Mouse (Mus musculus) lung, postnatal 25 days (tissue): ENCODE measurements around the gene Dab2ip.

Source experiments
- DNase-seq: peaks from one replicate; pipeline ENCODE4 v3.0.0; 2022; ENCODE audit warnings: low spot score

Gene Dab2ip

DNA sequence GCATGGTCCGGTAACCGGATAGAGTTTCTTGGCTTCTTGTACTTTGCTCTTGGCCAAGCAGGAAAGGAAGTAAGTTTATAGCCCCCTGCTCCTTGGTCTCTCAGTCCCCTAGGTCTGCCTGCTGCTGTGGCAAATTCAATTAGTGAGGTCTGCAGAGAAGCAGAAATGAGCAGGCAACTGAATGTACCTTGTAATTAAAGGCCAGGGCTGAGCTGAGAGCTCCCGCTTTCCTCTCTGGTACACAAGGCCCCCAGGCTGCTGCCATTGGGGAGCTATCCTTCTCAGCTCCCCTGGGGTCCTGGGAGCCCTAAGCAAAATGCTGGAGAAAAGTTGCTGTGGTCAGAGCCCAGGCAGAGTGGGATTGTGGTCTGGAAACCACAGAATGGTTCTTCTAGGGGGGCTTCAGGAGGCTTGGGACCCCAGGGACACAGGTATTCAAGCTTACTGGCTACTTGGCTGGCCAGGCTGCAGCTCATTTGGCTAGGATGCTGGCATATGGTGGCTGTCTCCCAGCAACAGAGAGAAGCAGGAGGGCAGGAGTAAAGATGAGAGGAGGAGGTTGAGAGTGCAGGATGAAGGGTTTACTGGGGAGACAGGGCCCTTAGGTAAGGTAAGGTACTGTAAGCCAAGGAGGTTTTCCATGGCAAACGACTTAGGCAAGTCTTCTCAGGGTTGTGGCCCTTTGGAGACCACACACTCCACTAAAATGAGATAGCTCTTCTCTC, 922 bp downstream of the Dab2ip start:
- no peak for DNase-seq

DNA sequence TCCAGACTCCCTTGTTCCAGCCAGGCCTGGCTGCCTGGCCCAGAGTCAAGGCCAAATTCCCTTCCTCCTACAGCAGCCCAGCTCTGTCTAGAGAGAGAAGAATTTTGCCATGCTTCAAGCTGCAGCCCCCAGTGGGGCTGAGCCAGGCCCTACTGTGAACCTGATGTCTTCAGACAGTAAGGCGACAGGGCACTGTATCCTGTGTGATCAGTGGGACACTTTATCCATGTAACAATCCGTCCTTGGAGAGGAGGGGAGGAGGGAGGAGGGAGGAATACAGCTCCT, 1.4 kb downstream of the Dab2ip start:
- no peak for DNase-seq

DNA sequence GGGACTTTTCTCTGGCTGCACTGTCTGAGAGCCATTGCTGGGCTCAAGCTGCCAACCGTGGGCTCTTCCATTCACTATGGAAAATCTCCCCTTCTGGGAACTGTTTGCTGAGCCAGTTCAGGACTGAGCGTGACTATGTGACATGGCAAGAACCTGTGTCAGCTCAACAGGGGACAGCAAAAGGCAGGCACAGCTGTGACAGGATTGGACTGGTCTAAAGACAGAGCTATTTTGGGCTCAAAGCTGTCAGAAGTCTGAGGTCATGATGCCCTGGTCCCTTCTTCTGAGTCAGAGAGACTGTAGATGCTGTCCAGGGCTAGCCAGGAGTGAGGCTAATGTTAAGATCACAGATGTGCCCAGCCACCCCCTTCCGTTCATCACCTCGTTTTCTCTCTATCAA, 5.7 kb downstream of the Dab2ip start:
- DNase-seq = no peak

DNA sequence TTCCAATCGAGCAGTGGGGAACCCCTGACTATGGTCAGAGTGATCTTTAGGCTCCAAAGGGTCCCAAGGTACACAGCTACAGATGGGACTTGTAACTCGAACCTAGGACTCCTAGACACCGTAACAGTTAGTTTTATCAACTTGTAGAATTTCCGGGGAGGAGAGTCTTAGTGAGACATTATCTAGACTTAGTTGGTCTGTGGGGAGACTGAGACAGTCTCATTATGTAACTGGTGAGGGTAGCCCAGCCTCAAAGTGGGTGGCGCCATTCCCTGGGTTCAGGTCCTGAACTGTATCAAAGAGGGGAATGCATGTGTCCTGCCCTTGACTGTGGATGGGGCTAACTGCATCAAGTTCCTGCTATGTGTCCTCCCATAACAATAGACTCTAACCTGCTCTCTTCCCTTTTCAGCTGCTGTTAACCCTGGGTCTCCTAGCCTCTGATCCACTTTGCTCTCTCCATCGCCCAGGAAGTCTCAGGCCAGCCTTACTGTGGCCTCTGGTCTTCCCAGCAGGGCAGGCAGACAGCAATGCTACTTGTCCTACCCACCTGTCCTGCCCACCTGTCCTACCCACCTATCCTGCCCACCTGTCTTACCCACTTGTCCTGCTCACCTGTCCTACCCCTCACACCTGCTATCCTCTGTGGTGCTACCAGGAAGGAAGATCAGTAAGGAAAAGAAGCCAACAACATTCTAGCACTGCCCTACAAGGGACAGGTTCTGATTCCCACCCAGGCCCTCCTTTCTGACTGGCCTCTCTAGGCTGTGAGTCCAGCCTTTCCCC, 7.2 kb downstream of the Dab2ip start:
- DNase-seq = no peak

DNA sequence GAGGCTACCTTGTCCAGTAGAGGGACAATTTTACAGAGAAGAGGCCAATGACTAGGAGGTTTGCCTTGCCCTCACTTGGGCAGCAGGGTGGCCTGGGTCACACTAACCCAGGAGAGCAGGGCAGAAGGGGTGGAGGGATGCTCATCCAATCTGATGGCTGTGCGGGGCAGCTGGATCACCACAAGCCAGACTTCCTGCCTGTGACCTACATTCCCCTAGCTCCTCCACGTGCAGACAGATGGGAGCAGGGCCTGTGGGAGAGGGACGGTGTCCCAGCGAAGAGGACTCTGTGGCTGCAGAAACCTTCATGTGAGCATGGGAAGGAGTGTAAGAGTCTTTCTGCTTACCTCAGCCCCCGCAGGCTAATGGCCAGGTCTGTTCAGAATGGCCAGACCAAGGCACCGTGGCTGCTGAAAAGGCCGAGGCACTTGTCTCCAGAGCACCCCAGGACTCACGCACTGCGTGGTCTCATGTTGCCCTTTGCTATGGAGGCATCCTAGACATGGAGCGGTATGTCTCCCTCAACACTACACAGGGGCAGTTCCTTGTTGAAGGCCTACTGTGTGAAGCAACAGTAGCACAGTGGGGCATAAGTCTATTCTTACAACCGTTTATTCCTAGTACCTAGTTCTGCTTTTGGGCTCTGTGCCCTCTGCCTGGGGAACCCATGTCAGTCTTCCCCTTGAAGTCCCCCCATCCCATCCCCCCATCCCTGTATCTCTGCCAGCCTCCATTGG, 9.1 kb downstream of the Dab2ip start:
- no peak for DNase-seq

DNA sequence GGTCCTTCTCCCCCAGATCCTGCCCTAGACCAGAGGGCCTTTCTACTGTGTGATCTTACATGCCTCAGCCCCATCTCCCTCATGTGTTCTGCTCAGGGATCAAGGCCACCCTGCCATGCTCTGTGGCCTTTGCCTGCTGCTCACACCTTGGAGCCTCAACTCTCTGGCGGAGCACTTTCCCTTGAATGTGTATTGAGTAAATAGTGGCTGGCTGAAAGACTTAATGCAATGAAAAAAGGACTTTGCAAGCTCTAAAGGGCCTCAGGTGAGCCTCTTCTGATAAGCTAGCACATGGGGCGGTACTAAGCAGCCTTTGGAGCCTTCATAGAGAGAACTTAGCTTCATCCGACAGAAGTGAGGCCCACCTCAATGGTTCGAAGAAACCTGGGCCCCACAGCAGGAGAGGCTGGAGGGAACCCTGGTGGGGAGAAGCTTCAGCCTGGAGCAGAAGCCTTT, 9.7 kb downstream of the Dab2ip start:
- DNase-seq = no peak

DNA sequence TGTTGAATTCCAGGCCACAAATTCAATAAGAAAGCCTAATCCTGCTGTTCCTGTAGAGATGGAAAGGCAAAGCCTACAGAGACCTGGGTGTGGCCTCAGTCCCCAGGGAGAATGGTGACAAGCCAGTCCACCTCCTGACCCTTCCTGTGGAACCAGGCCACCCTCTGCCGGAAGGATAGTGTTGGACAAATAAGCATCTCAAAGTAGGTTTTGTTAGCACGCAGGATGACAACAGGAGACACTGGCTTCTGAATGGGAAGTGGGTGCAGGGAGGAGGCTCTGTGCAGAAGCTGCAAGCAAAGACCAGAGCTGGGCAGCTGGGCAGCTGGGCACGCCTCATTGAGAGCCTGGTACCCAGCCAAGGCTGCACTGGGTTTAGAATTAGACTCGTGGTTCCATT, 12.7 kb downstream of the Dab2ip start:
- DNase-seq = no peak

DNA sequence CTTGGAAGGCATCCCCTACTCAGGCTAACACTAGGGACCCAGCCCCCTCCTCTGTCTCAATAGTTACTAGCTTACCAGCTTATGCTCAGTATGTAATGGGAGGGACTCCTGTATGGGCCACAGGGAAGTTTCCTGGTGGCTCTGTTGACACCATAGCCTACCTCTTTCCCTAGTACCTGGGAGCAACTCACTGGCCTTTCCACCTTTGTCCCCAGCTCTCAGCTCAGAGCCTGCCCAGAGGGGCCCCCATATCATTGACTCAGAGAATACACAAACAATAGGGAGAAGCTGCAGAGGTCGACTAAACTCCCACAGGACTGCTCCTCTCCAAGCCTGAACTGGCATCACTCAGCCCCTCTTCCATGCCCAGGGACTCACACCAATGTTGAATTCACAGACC, 16.6 kb downstream of the Dab2ip start:
- DNase-seq = no peak

DNA sequence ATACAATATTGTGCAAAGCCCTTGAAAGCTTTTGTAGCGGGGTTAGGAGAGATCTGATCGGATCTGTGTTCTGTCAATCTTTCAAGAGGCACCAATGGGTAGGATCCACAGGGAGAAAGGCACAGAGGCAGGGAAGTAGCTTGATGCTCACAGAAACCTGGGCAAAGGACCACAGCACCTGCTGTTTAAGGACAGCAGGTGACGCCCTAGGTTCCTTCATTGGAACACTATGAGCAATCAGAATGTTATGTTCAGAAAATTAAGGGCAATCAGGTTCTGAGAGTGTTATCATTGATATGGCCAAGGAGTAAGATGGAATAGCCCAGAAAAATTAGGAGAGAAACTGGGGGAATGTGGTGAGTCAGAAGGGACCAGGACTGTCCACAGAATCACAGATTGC, 18.6 kb downstream of the Dab2ip start:
- DNase-seq = no peak

DNA sequence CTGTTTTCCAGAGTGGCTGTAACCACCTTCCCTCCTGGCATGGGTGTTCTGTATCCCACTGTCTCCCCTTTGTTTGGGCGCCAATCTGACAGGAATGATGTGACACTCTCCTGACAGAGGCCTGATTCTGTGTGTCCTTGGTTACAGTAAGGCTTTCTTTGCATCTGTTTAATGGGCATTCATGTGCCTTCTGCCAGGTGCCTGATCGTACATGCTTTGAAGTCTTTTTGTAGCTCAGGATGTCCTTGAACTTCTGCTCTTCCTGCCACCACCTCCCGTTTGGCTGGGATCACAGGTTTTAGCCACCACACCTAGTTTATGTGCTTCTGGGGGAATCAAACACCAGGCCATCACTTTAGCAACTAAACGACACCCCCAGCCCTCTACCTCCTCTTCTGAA, 22.0 kb downstream of the Dab2ip start:
- DNase-seq = no peak

DNA sequence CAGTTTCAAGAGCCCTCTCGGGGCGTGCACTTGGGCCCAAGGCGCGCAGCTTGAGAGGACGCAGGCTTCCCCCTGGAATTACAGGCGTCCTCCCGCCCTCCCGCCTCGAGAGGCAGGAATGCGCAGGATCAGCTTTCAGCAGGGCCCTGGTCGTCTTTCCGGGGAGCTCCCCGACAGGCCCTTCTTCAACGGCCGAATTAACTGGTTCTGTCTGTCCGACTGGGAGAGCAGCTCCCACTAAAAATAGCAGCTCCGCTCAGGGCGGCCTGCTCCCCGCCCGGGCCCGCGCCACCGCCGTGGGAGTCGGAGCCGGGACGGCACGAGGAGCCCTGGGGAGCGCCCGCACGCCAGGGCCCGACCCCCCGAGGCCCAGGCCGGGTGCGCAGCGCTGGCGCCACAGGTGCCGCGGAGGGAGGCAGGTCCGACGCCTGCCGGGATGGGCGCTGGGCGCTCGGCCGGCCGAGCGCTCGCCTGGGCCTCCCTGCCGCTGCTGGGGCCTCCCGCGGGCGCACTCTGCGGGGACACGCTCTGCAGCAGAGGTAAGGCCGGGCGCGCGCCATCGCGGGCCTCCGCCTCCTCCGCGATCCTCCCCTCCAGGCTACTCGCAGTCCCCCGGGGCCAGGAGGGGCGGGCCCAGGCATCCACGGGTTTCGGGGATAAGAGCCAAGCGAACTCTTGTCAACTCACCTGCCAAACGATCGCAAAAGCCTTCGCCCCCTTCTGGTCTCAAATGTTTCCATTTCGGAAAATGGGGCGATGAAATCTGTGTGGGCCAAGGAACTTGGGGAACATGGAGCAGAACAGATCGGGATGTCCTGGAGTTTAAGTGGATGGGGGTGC, 23.7 kb downstream of the Dab2ip start:
- peak; percentile 78 for DNase-seq

DNA sequence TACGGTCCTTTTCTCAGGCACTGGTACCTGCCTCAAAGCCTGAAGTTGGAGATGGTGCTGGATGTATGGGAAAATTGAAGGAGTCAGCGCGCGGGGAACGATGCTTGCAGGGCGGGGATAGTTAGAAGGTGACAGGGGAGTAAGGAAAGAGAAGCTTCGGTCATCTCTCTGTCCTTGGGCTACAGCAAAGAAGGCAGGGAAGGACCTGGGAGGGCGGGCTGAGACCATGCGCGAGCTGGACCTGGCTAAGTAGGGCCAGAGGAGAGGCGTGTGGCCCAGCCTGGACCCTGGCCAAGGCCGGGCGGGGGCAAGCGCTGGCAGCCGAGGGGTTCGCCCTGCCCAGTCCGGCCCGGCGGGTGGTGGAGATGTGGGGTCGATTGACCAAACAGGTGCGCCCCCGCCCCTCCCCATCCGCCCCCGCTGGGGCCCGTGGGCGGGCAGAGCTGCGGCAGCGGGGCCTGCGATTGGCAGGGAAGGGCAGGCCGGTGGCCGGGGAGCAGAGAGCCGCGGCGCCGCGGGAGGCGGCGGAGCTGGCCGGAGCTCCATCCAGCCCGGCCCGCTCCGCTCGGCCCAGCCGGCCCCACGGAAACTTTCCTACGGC, 24.4 kb downstream of the Dab2ip start:
- DNase-seq = peak; percentile 87

DNA sequence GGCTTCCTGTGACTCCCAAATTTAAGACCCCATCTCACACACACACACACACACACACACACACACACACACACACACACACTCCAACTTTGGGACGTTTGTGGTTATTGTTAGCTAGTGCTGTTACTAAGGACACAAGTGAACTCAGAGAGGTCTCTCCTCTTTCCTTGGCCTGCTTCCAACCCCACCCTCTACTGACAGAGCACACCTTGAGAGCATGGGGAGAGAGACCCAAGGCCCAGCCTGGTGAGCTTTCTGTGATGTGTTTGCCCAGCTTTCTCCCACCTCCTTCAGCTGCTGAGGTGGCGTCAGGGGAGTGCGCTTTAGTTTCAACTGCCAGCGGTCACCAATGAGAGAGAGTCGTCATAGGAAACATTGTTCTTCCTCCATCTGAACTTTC, 25.3 kb downstream of the Dab2ip start:
- peak; percentile 60 for DNase-seq

DNA sequence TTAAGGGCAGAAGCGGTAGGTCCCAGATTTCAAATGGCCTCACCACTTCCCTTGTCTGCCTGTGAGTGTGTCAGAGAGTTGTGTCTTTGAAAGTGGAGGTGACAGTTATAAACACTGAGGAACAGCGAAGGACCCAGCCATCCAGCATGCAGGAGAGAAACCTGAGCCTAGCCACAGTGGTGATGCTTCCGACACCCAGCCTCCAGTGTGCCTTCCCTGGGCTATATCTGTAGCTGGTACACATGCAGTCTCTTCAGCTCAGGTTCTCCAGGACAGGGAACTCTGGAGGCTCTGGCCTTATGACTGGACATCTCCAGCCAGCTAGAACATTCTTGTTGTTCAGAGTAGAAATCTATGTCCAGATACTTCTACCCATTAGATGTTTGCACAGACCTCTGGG, 25.9 kb downstream of the Dab2ip start:
- no peak for DNase-seq

DNA sequence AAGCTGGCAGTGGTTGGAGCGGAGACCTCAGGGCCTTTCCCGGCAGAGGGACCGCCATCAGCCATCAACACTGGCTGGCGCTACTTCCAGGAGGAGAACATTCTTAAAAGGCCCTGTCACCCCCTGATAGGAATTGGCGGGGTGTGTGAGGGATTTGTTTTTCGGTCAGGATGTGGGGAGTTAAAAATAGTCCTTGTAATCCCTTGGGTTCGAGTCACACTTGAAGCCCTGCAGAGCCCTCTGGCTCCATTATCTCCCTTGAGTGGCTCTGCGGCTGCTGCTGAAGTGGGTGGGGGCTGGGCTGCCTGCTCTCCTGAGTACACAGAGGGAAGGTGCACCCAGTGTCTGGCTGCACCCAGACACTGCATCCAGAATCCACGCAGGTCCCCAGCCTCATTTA, 30.3 kb downstream of the Dab2ip start:
- DNase-seq = peak; percentile 68

DNA sequence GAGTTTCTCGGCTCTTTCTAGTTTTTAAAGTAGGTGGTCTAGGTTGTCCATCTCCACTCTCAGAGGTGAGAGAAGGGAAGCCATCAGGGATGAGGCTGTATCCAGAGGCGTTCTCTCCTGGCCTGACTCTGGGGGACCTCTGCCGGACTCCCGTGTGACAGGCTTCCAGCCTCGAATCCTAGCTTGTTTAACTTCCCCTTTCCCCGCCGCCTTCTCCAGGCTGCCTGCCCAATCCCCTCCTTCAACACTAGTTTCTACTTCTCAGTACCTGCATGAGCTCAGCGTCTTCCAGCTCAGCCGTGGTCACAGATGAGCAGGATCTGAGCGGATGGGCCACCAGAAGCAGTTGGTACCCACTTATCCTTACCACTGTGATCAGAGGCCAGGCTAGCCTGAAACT, 31.3 kb downstream of the Dab2ip start:
- no peak for DNase-seq

DNA sequence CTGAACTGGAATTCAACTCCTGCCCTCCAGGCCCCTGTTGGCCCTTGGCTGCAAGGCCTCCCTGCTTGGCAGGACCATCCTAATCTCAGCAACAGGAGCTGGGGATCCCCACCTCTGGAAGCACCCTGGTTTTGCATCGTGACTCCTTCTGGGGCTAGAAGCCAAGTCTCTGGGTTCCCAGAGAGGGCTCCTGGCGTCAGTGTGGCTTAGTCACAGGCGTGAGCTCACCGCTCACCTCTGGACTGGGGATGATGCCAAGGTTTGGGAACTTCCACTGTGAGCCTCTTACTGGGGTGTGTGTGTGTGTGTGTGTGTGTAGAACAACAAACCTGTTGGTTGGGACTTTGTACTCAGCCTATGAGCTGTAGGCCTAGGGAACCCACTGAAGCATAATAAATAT, 31.7 kb downstream of the Dab2ip start:
- peak; percentile 79 for DNase-seq

DNA sequence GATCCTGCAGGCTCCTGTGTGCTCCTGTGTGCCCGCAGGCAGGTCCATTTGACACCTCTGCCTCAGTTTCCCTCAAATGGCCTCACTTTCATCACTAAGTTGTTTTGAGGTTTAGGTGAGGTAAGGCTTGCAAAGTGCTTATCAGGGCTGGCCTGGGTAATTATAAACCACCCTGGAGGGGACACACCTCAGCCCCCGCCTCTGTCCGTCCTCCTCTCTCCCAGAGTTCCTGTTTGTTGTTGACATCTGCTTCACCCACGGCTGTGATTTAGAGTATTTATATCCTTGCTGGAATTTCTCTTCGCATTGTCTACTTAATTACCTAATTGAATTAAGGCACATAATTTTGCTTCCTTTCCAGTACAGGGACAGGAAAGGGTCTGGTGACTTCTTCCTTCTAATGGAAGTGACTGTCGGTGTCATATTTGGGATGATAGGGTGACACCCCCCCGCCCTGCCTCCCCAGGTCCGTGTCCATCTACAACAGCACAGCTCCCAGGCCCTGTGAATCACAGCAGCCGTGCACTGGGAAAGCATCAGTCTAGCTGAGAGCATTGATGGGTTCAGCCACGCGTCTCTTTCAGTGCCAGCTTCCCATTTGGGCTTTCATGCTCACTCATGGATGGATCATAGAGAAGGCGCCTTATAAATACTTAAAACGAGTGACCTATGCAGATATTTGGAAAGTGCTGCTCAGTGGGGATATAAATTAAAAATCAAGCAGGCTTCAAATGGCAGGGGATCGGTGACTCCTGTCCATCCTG, 34.1 kb downstream of the Dab2ip start:
- DNase-seq = no peak

DNA sequence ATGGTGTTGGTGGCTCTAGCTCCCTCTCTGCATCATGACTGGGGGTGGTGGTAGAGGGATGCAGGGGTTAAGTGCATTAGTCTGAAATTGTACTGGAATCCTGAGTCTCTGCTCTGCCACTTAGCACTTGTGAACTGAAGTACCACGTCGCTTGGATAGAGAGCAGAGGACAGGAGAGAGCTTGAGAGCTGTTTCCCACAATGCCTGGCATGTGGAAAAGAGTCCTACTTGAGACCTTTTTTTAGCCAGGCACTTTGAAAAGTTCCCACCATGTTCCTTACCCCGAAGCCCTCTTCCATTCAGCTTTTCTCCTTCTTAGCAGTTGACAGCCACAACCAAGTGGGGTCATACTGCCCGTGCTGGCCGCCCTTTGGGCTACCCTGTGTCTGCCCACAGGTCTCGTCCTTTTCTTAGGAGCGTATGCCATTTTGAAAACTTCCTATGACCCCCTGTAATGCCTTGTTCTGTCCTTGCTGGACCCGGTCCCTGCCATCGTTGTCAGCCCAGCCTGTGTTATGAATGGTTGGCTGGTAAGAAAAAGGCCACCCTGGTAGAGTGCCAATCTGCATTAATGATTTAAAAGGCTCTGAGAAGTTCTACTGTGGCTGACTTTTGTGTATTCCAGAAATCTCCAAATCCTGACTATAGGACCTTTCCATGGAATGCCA, 34.8 kb downstream of the Dab2ip start:
- DNase-seq = peak; percentile 76

DNA sequence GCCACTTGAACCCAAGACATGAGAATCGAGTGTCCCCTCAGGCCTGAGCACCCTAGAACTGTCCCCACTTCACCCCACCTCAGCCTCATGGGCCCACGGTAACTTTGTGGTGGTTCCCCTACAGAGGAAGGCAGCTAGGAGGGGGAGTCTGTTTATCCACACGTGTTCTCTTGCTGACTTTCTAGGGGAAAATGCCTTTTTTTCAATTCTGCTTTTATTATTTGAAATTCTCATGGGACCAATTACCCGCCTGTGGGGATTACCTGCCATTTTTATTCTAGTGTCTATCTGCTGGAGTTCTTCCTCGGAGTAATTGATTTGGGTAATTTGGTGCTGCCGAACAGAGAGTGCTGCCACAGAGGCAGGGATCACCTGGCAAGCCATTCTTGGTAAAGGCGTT, 35.8 kb downstream of the Dab2ip start:
- no peak for DNase-seq

DNA sequence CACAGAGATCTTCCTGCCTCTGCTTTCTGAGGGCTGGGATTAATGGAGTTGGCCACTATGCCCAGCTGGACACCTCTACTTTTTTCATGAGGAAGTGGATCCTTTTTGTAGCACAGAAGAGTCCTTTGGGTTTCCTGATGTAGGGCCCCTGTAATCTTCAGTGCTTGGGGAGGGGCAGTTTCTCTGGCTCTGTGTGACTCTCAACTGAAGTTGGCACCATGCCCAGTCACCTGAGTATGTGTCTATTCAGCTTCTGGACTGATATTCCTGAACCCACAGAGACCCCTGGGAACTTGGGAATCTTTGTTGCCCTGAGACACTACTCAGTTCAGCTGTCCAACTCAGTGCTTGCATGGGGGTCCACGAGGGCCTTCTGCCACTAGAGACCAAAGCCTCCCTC, 37.0 kb downstream of the Dab2ip start:
- DNase-seq = no peak
